Mouse (Mus musculus) embryonic facial prominence, embryonic 10.5 days (tissue): ENCODE data around the gene Slc43a2. TPM values are rescaled to one million over a fixed set of nuclear protein-coding genes. Genes with fewer than 3 reads are reported as not detected.

Experiments
- DNase-seq: peaks from one replicate; pipeline ENCODE4 v3.0.0-alpha.2; 2017; ENCODE audit warnings: low spot score
- H3K27ac ChIP-seq: fragments of 300-500 bp; sonication (generic); replicated peaks from 2 replicates; pipeline ENCODE4 v1.5.1; 2016; ENCODE audit warnings: mild to moderate bottlenecking
- H3K27me3 ChIP-seq: fragments of 300-500 bp; sonication (generic); replicated peaks from 2 replicates; pipeline ENCODE4 v1.6.1; 2016; ENCODE audit warnings: low read depth, mild to moderate bottlenecking; ENCODE audit not compliant: poor library complexity, severe bottlenecking
- H3K36me3 ChIP-seq: fragments of 300-500 bp; sonication (generic); replicated peaks from 2 replicates; pipeline ENCODE4 v1.6.1; 2016; ENCODE audit warnings: mild to moderate bottlenecking, moderate library complexity
- H3K4me1 ChIP-seq: fragments of 300-500 bp; sonication (generic); 2 replicates; pipeline ENCODE4 v1.6.1; 2016
- H3K4me3 ChIP-seq: fragments of 300-500 bp; sonication (generic); 2 replicates; pipeline ENCODE4 v1.5.1; 2016; ENCODE audit warnings: mild to moderate bottlenecking, moderate library complexity
- H3K9me3 ChIP-seq: fragments of 300-500 bp; sonication (generic); 2 replicates; pipeline ENCODE4 v1.6.1; 2016; ENCODE audit warnings: mild to moderate bottlenecking
- WGBS: fragments of 180-500 bp; shearing (Covaris S2); methylation state at CpG from one replicate; pipeline ENCODE4 v1.1.7; 2016; 5-methylcytosine and 5-hydroxymethylcytosine counted together
- microRNA-seq: library from miRNA; unstranded; fragments of <30 nt; microRNA quantifications from one replicate; pipeline ENCODE4, GENCODE M21; 2017
- polyA plus RNA-seq: library from polyadenylated mRNA; unstranded; fragments of >200 nt; fragmentation: Nextera tagmentation; extraction: Ambion mirVana; gene quantifications from 2 replicates; pipeline ENCODE4 v1.2.1, GENCODE M21; 2016

Gene Slc43a2
- polyA plus RNA-seq, 1 experiment from 2014 or later: 5.6 TPM

DNA sequence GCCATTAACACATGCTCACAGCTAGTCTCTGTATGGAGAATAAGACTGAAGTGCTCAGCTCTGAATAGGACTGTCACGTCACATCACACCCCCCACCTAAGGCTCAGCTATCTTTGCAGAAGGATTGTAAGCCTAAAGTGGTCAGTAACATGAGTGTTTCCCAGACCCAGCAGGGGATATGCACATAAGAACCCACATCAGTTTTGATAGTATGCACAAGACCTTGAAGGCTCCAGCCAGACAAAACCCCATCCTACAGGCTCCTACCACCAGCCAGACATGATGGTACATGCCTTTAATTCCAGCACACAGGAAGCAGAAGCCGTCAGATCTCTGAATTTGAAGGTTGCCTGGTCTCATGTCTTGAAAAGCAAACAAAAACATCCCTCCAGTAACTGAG lies 78.5 kb downstream of the Slc43a2 start:
- no peak overlapping the region for H3K4me3 ChIP-seq
- no peaks in the 10 kb centered on the region for H3K27me3 ChIP-seq
- no peaks in the 10 kb centered on the region for H3K4me1 ChIP-seq
- no peak overlapping the region for H3K27ac ChIP-seq
- peaks cover 92% of the 10 kb centered on the region for H3K36me3 ChIP-seq
- no peaks in the 10 kb centered on the region for H3K9me3 ChIP-seq
- WGBS: 88% methylated on average over 2 of the region's 2 CpGs
- no peak for DNase-seq

DNA sequence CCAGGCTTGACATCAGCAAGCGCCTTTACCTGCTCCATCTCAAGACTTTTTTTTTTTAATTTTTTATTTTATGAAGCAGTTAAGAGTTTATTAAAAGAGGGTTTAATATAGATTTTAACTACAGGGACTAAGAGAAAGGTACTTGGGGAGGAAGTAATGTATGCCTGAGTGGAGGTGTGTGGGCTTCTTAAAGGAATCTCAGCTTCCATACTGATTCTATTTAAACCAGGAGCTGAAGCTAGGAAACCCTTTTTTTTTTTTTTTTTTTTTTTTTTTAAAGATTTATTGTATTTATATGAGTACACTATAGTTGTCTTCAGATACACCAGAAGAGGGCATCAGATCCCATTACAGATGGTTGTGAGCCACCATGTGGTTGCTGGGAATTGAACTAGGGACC lies 83.3 kb downstream of the Slc43a2 start:
- DNase-seq: no peak
- Histone ChIP-seq H3K36me3 (peaks cover 94% of the 10 kb centered on the region), H3K27me3 (no peaks in the 10 kb centered on the region), H3K4me3 (no peak overlapping the region), H3K9me3 (no peaks in the 10 kb centered on the region), H3K4me1 (no peaks in the 10 kb centered on the region), H3K27ac (no peak overlapping the region)
- WGBS: 98% methylated on average over 1 of the region's 1 CpGs

- no peak for DNase-seq
- peaks cover 94% of the 10 kb centered on the region for H3K36me3 ChIP-seq
- H3K4me3 ChIP-seq: no peak overlapping the region
- H3K27ac ChIP-seq: no peak overlapping the region
- no peaks in the 10 kb centered on the region for H3K9me3 ChIP-seq
- H3K27me3 ChIP-seq: no peaks in the 10 kb centered on the region
- 87% methylated on average over 2 of the region's 2 CpGs for WGBS
- H3K4me1 ChIP-seq: no peaks in the 10 kb centered on the region
Measured at GRCm38 (mm10) chr11:75615556-75615955, 84.1 kb downstream of the Slc43a2 start.

DNA sequence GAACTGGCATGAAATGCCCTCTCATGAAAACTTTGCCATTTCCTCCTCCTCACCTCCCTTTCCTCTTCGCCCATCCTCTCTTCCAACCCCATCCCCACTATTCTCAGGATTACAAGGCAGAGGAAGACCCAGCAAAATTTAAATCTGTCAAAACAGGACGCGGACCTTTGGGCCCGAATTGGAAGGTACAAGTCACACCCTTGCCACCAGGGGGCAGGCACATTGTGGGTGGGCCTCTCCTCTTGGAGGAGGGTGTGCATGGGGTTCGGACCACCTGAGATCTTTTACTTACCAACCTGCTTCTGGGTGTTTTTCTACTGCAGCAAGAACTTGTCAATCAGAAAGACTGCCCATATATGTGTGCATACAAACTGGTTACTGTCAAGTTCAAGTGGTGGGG lies 87.6 kb downstream of the Slc43a2 start:
- Histone ChIP-seq H3K4me1 (no peaks in the 10 kb centered on the region), H3K27ac (no peak overlapping the region), H3K9me3 (no peaks in the 10 kb centered on the region), H3K27me3 (no peaks in the 10 kb centered on the region), H3K4me3 (no peak overlapping the region), H3K36me3 (peaks cover 87% of the 10 kb centered on the region)
- 85% methylated on average over 5 of the region's 5 CpGs for WGBS
- no peak for DNase-seq

GRCm38 (mm10) chr11:75620136-75620780 lies 88.8 kb downstream of the Slc43a2 start:
- no peaks in the 10 kb centered on the region for H3K4me1 ChIP-seq
- peaks cover 83% of the 10 kb centered on the region for H3K36me3 ChIP-seq
- H3K9me3 ChIP-seq: no peaks in the 10 kb centered on the region
- no peaks in the 10 kb centered on the region for H3K27me3 ChIP-seq
- 93% methylated on average over 12 of the region's 12 CpGs for whole genome bisulfite sequencing
- H3K27ac ChIP-seq: no peak overlapping the region
- DNase-seq: no peak
- no peak overlapping the region for H3K4me3 ChIP-seq

DNA sequence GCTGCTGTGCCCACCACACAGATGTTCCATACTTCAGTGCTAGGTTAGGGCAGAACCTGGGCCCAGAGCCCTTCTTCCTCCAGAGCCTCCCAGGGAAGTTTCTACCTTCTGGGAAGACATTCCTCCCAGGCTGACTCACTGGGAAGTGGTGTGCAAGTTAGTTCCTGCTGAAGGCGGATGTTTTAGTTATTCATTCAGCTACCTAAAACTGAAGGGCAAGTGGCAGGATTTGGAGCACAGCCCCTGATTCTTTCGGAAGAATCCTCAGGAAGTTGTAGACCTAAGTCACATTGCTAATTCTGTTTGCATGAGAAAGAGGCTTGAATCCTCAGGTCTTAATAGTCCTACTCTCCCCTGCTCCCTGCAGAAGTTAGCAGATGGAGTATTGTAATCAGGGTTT lies 89.9 kb downstream of the Slc43a2 start:
- 94% methylated on average over 2 of the region's 2 CpGs for WGBS
- DNase-seq: no peak
- no peaks in the 10 kb centered on the region for H3K27me3 ChIP-seq
- no peaks in the 10 kb centered on the region for H3K4me1 ChIP-seq
- H3K4me3 ChIP-seq: no peak overlapping the region
- no peaks in the 10 kb centered on the region for H3K9me3 ChIP-seq
- H3K36me3 ChIP-seq: peaks cover 84% of the 10 kb centered on the region
- no peak overlapping the region for H3K27ac ChIP-seq

- H3K9me3 ChIP-seq: no peaks in the 10 kb centered on the region
- H3K27ac ChIP-seq: no peak overlapping the region
- peaks cover 84% of the 10 kb centered on the region for H3K36me3 ChIP-seq
- DNase-seq: no peak
- no peaks in the 10 kb centered on the region for H3K27me3 ChIP-seq
- H3K4me1 ChIP-seq: no peaks in the 10 kb centered on the region
- no peak overlapping the region for H3K4me3 ChIP-seq
- WGBS: 90% methylated on average over 2 of the region's 2 CpGs
Measured at GRCm38 (mm10) chr11:75622588-75623329, 91.3 kb downstream of the Slc43a2 start.

DNA sequence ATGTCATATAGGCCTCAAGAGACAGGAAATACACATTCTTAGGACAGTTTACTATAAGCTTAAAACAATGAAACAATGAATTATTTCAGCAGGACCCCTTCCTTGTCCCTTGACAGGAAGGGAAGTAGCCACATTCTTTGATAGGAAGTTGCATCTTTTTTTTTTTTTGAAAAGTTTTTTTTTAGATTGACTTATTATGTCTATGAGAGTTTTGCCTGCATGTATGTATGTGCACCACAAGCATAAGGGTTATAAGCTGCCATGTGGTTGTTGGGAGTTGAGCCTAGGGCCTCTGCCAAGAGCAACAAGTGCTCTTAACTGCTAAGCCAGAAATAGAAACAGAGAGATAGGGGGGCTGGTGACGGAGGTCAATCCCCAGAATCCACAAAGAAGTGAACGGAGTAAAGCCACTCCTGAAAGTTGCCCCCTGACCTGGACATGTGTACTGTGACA lies 92.6 kb downstream of the Slc43a2 start:
- H3K27me3 ChIP-seq: no peaks in the 10 kb centered on the region
- no peaks in the 10 kb centered on the region for H3K9me3 ChIP-seq
- no peak overlapping the region for H3K27ac ChIP-seq
- WGBS: 76% methylated on average over 2 of the region's 2 CpGs
- DNase-seq: no peak
- no peaks in the 10 kb centered on the region for H3K4me1 ChIP-seq
- H3K36me3 ChIP-seq: peaks cover 79% of the 10 kb centered on the region
- no peak overlapping the region for H3K4me3 ChIP-seq

DNA sequence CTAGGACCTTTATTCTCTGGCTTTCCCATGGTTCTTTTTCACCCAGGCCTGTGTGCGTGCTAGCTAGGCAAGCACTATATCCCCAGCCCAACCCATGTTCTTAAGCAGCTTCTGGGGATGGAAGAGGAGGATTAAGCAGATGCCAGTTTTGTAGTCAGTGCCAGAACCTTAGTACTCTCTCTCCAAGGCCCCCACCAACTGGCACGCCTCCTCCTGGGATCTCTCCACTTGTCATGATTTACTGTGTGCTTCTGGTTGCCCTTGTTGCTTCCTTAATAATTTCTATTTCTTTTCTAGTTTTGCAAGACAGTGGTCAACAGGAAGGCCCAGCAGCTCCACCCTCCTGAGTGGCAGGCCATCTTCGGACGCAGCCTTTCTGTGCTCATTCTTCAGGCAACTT lies 94.3 kb downstream of the Slc43a2 start:
- Histone ChIP-seq H3K36me3 (peaks cover 62% of the 10 kb centered on the region), H3K4me1 (peaks cover 9% of the 10 kb centered on the region), H3K9me3 (no peaks in the 10 kb centered on the region), H3K27ac (no peak overlapping the region), H3K4me3 (no peak overlapping the region), H3K27me3 (no peaks in the 10 kb centered on the region)
- DNase-seq: no peak
- 97% methylated on average over 4 of the region's 4 CpGs for WGBS

Small RNA genes lying within 50 kb of the gene (microRNA-seq; reads per million reads assigned to microRNA genes)
- gene Mir3971: not detected

Other genes starting within 250 kb of the Slc43a2 start
- 192 and 201 TPM in 2 replicates for gene Rpa1, start 183.4 kb upstream of the Slc43a2 start, polyA plus RNA-seq
- 18.2 TPM in 2 replicates for gene Smyd4, start 183.3 kb upstream of the Slc43a2 start, polyA plus RNA-seq
- 211 and 216 TPM in 2 replicates for gene Serpinf1, start 109.0 kb upstream of the Slc43a2 start, polyA plus RNA-seq
- gene Serpinf2, start 92.1 kb upstream of the Slc43a2 start, polyA plus RNA-seq: not detected in 2 replicates
- 6.0 and 6.8 TPM in 2 replicates for gene Wdr81, start 77.0 kb upstream of the Slc43a2 start, polyA plus RNA-seq
- gene Tlcd2, start 70.0 kb upstream of the Slc43a2 start, polyA plus RNA-seq: 11.1 and 12.7 TPM in 2 replicates
- gene Prpf8, start 44.9 kb upstream of the Slc43a2 start, polyA plus RNA-seq: 74.0 and 76.5 TPM in 2 replicates
- gene Rilp, start 21.6 kb upstream of the Slc43a2 start, polyA plus RNA-seq: 0.17 and 0.23 TPM in 2 replicates
- 4.8 and 5.1 TPM in 2 replicates for gene Scarf1, start 18.2 kb upstream of the Slc43a2 start, polyA plus RNA-seq
- 61.5 TPM in 2 replicates for gene Pitpna, start 56.4 kb downstream of the Slc43a2 start, polyA plus RNA-seq
- 16.5 and 19.0 TPM in 2 replicates for gene Inpp5k, start 99.3 kb downstream of the Slc43a2 start, polyA plus RNA-seq
- 19.3 and 22.3 TPM in 2 replicates for gene Myo1c, start 118.8 kb downstream of the Slc43a2 start, polyA plus RNA-seq
- 112 and 114 TPM in 2 replicates for gene Crk, start 147.6 kb downstream of the Slc43a2 start, polyA plus RNA-seq
- 1,280 and 1,286 TPM in 2 replicates for gene Ywhae, start 201.2 kb downstream of the Slc43a2 start, polyA plus RNA-seq